Mouse (Mus musculus) embryonic facial prominence, embryonic 11.5 days (tissue): ENCODE results near the gene Inpp4b. TPM values are rescaled to one million over a fixed set of nuclear protein-coding genes. Genes with fewer than 3 reads are reported as not detected.

Experiments
- ATAC-seq: fragments of 200-750 bp; cut with Nextera tagmentation; replicated peaks from 2 replicates; pipeline ENCODE4 v1.8.0; 2017; ENCODE audit warnings: low read depth; ENCODE audit not compliant: insufficient number of reproducible peaks, low FRiP score, low TSS enrichment
- DNase-seq: peaks from one replicate; pipeline ENCODE4 v3.0.0-alpha.2; 2015; ENCODE audit warnings: low spot score
- H3K27ac ChIP-seq: fragments of 300-500 bp; sonication (generic); replicated peaks from 2 replicates; pipeline ENCODE4 v1.5.1; 2014; ENCODE audit warnings: mild to moderate bottlenecking, low read depth, low read length, control low read depth
- H3K27me3 ChIP-seq: fragments of 300-500 bp; sonication (generic); 2 replicates; pipeline ENCODE4 v1.6.1; 2014; ENCODE audit warnings: mild to moderate bottlenecking, low read length, moderate library complexity, mixed read lengths; ENCODE audit not compliant: control insufficient read depth, insufficient read depth
- H3K36me3 ChIP-seq: fragments of 300-500 bp; sonication (generic); replicated peaks from 2 replicates; pipeline ENCODE4 v1.6.1; 2014; ENCODE audit warnings: low read depth, mild to moderate bottlenecking, low read length, moderate library complexity, mixed read lengths; ENCODE audit not compliant: control insufficient read depth, insufficient read depth
- H3K4me1 ChIP-seq: fragments of 300-500 bp; sonication (generic); 2 replicates; pipeline ENCODE4 v1.6.1; 2014; ENCODE audit warnings: low read length, mixed read lengths; ENCODE audit not compliant: control insufficient read depth, insufficient read depth
- H3K4me2 ChIP-seq: fragments of 300-500 bp; sonication (generic); 2 replicates; pipeline ENCODE4 v1.6.1; 2014; ENCODE audit warnings: low read depth, mild to moderate bottlenecking, control low read depth, low read length, moderate library complexity
- H3K4me3 ChIP-seq: fragments of 300-500 bp; sonication (generic); 2 replicates; pipeline ENCODE4 v1.5.1; 2014; ENCODE audit warnings: low read depth, low read length, control low read depth
- H3K9ac ChIP-seq: fragments of 300-500 bp; sonication (generic); replicated peaks from 2 replicates; pipeline ENCODE4 v1.6.1; 2014; ENCODE audit warnings: mild to moderate bottlenecking, control low read depth, low read length
- H3K9me3 ChIP-seq: fragments of 300-500 bp; sonication (generic); replicated peaks from 2 replicates; pipeline ENCODE4 v1.6.1; 2016; ENCODE audit warnings: mild to moderate bottlenecking, low read length, inconsistent platforms, mixed read lengths; ENCODE audit not compliant: control insufficient read depth
- WGBS: fragments of 180-500 bp; shearing (Covaris S2); extraction: QIAGEN DNeasy Blood & Tissue Kit; methylation state at CpG from one replicate; pipeline ENCODE4 v1.1.7; 2014; 5-methylcytosine and 5-hydroxymethylcytosine counted together
- polyA plus RNA-seq: library from polyadenylated mRNA; unstranded; fragments of >200 nt; fragmentation: Nextera tagmentation; extraction: Ambion mirVana; gene quantifications from 2 replicates; pipeline ENCODE4 v1.2.1, GENCODE M21; 2014

The Inpp4b gene
- polyA plus RNA-seq: 7.8 and 10.0 TPM in 2 replicates

GRCm38 (mm10) chr8:81342236-81342998 is at the start of gene Inpp4b:
Gene Inpp4b (plus strand): TSS chr8:81342556.
- H3K27me3 ChIP-seq: no peaks in the 10 kb centered on the region
- no peaks in the 10 kb centered on the region for H3K36me3 ChIP-seq
- ATAC-seq (peak; percentile 58), DNase-seq (peak; percentile 47)
- under 1% methylated on average over 41 of the region's 46 CpGs for WGBS
- H3K9me3 ChIP-seq: no peaks in the 10 kb centered on the region
- no peak within 1 kb of the TSS for H3K27ac ChIP-seq
- peak within 1 kb of the TSS; percentile 57 for H3K4me3 ChIP-seq
- peak within 1 kb of the TSS; percentile 57 for H3K9ac ChIP-seq
- H3K4me1 ChIP-seq: no peaks in the 10 kb centered on the region
- H3K4me2 ChIP-seq: peak within 1 kb of the TSS; percentile 93

GRCm38 (mm10) chr8:81335250-81335649 is 7.1 kb upstream of the Inpp4b start:
- Histone ChIP-seq H3K4me2 (no peak overlapping the region), H3K36me3 (no peaks in the 10 kb centered on the region), H3K27ac (no peak overlapping the region), H3K4me3 (no peak overlapping the region), H3K9ac (no peak overlapping the region), H3K9me3 (no peaks in the 10 kb centered on the region), H3K4me1 (no peaks in the 10 kb centered on the region), H3K27me3 (no peaks in the 10 kb centered on the region)
- DNase-seq (no peak), ATAC-seq (no peak)
- WGBS: 80% methylated on average over 2 of the region's 2 CpGs

- H3K4me2 ChIP-seq: peak overlapping the region; percentile 93
- no peaks in the 10 kb centered on the region for H3K27me3 ChIP-seq
- H3K4me1 ChIP-seq: no peaks in the 10 kb centered on the region
- no peak overlapping the region for H3K27ac ChIP-seq
- H3K9me3 ChIP-seq: no peaks in the 10 kb centered on the region
- H3K9ac ChIP-seq: no peak overlapping the region
- no peak overlapping the region for H3K4me3 ChIP-seq
- H3K36me3 ChIP-seq: no peaks in the 10 kb centered on the region
- DNase-seq (no peak), ATAC-seq (no peak)
- 52% methylated on average over 5 of the region's 5 CpGs for WGBS
These were observed 1.2 kb upstream of the Inpp4b start for GRCm38 (mm10) chr8:81341191-81341590.

GRCm38 (mm10) chr8:81341591-81342235 is 643 bp upstream of the Inpp4b start:
- H3K36me3 ChIP-seq: no peaks in the 10 kb centered on the region
- peak; percentile 86 for ATAC-seq
- no peaks in the 10 kb centered on the region for H3K27me3 ChIP-seq
- H3K9ac ChIP-seq: peak overlapping the region; percentile 48
- H3K4me1 ChIP-seq: no peaks in the 10 kb centered on the region
- peak; percentile 81 for DNase-seq
- H3K27ac ChIP-seq: no peak overlapping the region
- H3K9me3 ChIP-seq: no peaks in the 10 kb centered on the region
- H3K4me3 ChIP-seq: peak overlapping the region; percentile 57
- 0% methylated on average over 18 of the region's 23 CpGs for WGBS
- H3K4me2 ChIP-seq: peak overlapping the region; percentile 93

- 0 out of 2 replicates have a peak, but pooled peaks have one; percentile 14 for ATAC-seq
- no peaks in the 10 kb centered on the region for H3K9me3 ChIP-seq
- peak overlapping the region; percentile 93 for H3K4me2 ChIP-seq
- peak overlapping the region; percentile 57 for H3K4me3 ChIP-seq
- no peaks in the 10 kb centered on the region for H3K27me3 ChIP-seq
- H3K9ac ChIP-seq: peak overlapping the region; percentile 57; the same call in 1 of the 2 replicates
- H3K4me1 ChIP-seq: no peaks in the 10 kb centered on the region
- H3K27ac ChIP-seq: no peak overlapping the region
- no peaks in the 10 kb centered on the region for H3K36me3 ChIP-seq
- 19% methylated on average over 3 of the region's 3 CpGs for WGBS
- DNase-seq: no peak
These were observed 595 bp downstream of the Inpp4b start for GRCm38 (mm10) chr8:81342999-81343302.

- no peak for DNase-seq
These were observed 2.9 kb downstream of the Inpp4b start for GRCm38 (mm10) chr8:81345170-81345697.

GRCm38 (mm10) chr8:81349452-81349851 is 7.1 kb downstream of the Inpp4b start:
- 94% methylated on average over 1 of the region's 1 CpGs for WGBS

More at GRCm38 (mm10) chr8:81345170-81345697, 2.9 kb downstream of the Inpp4b start:
- no peaks in the 10 kb centered on the region for H3K4me1 ChIP-seq
- WGBS: 91% methylated on average over 2 of the region's 2 CpGs
- H3K9ac ChIP-seq: no peak overlapping the region
- H3K27me3 ChIP-seq: no peaks in the 10 kb centered on the region
- no peak overlapping the region for H3K27ac ChIP-seq
- no peak for ATAC-seq
- H3K9me3 ChIP-seq: no peaks in the 10 kb centered on the region
- no peaks in the 10 kb centered on the region for H3K36me3 ChIP-seq
- H3K4me2 ChIP-seq: no peak overlapping the region
- H3K4me3 ChIP-seq: no peak overlapping the region

GRCm38 (mm10) chr8:81353460-81353859 is 11.1 kb downstream of the Inpp4b start:
- H3K4me2 ChIP-seq: no peak overlapping the region
- 90% methylated on average over 5 of the region's 5 CpGs for WGBS
- no peaks in the 10 kb centered on the region for H3K9me3 ChIP-seq
- ATAC-seq (no peak), DNase-seq (no peak)
- H3K27me3 ChIP-seq: no peaks in the 10 kb centered on the region
- H3K4me1 ChIP-seq: no peaks in the 10 kb centered on the region
- H3K9ac ChIP-seq: no peak overlapping the region
- H3K36me3 ChIP-seq: no peaks in the 10 kb centered on the region
- no peak overlapping the region for H3K27ac ChIP-seq
- H3K4me3 ChIP-seq: no peak overlapping the region

More at GRCm38 (mm10) chr8:81349452-81349851, 7.1 kb downstream of the Inpp4b start:
- Histone ChIP-seq H3K9me3 (no peaks in the 10 kb centered on the region), H3K4me2 (no peak overlapping the region), H3K9ac (no peak overlapping the region), H3K36me3 (no peaks in the 10 kb centered on the region), H3K27ac (no peak overlapping the region), H3K27me3 (no peaks in the 10 kb centered on the region), H3K4me1 (no peaks in the 10 kb centered on the region), H3K4me3 (no peak overlapping the region)
- peak; percentile 68 for DNase-seq
- no peak for ATAC-seq
